Mouse (Mus musculus): Measurements from ENCODE around the gene Slc17a8. TPM values are rescaled to one million over a fixed set of nuclear protein-coding genes. Genes with fewer than 3 reads are reported as not detected.
A peak's percentile ranks its signal among the peaks of the same experiment; 100 is the strongest.

The Slc17a8 gene
- polyA plus RNA-seq, 1 experiment from 2014 or later, result 0.29 TPM

DNA sequence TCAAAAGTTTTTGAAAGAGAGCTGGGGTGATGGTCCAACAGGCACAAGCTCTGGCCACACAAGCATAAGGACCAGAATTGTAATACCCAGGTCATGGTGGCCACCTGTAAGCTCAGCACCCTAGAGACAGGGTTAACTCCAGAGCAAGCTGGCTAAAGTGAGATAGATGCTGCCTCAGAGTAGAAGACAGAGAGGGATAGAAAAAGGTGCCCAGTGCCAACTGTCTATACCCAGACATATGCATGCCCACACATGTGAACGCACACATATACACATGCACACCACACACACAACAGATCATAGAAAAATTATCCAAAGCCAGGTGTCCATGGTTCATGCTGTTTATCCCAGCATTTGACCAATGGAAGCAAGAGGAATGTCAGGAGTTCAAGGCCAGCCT, 9.5 kb upstream of the Slc17a8 start:
- Histone ChIP-seq H3K4me1 (replicated peaks; ENCODE audit: insufficient read depth, low read length) (no peaks in the 10 kb centered on the region), H3K27ac (no peak overlapping the region), H3K36me3 (ENCODE audit: insufficient read depth, low read length) (no peaks in the 10 kb centered on the region), H3K4me2 (ENCODE audit: low read length) (no peak overlapping the region), H3K4me3 (replicated peaks; ENCODE audit: low read depth, low read length) (no peak overlapping the region), H3K27me3 (ENCODE audit: insufficient read depth, low read length) (no peaks in the 10 kb centered on the region), H3K9me3 (replicated peaks; ENCODE audit: low read length) (no peaks in the 10 kb centered on the region), H3K9ac (ENCODE audit: low read depth, low read length) (no peak overlapping the region)
- no peak; the same call in 1 of the 2 replicates for ATAC-seq (replicated peaks; ENCODE audit: low FRiP score, low read depth)
- WGBS, result 100% methylated on average over 1 of the region's 1 CpGs
- no peak for TF ChIP-seq CTCF (IDR thresholded peaks at IDR 0.05; ENCODE audit: low read depth)
- no peak for DNase-seq (ENCODE audit: low spot score)

DNA sequence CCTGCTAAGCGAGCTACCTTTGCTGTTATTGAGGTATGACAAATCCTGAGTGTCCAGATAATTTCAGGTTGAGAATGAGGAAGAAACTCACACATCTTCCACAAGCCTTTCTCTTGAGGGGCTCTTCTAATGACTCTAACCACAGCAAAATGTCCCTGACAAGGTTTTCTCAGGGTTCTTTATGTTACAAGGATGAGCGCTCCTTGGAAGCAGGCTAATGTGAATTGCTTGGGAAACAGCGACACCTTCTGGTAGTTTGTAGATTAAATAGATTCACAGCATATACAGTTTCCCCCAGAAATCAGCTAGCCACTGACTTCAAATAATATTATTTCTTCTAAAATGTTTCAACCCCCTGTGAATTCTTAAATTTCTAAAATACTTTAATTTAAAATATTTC, 9.0 kb upstream of the Slc17a8 start:
- Histone ChIP-seq H3K9ac (ENCODE audit: low read depth, low read length) (no peak overlapping the region), H3K36me3 (ENCODE audit: insufficient read depth, low read length) (no peaks in the 10 kb centered on the region), H3K4me1 (replicated peaks; ENCODE audit: insufficient read depth, low read length) (no peaks in the 10 kb centered on the region), H3K9me3 (replicated peaks; ENCODE audit: low read length) (no peaks in the 10 kb centered on the region), H3K4me3 (replicated peaks; ENCODE audit: low read depth, low read length) (no peak overlapping the region), H3K27ac (no peak overlapping the region), H3K4me2 (ENCODE audit: low read length) (no peak overlapping the region), H3K27me3 (ENCODE audit: insufficient read depth, low read length) (no peaks in the 10 kb centered on the region)
- 0 out of 2 replicates have a peak, but pooled peaks have one; percentile 52 for ATAC-seq (replicated peaks; ENCODE audit: low FRiP score, low read depth)
- TF ChIP-seq CTCF (IDR thresholded peaks at IDR 0.05; ENCODE audit: low read depth), result peak; percentile 85
- peak; percentile 90 for DNase-seq (ENCODE audit: low spot score)
- 24% methylated on average over 3 of the region's 3 CpGs for WGBS

DNA sequence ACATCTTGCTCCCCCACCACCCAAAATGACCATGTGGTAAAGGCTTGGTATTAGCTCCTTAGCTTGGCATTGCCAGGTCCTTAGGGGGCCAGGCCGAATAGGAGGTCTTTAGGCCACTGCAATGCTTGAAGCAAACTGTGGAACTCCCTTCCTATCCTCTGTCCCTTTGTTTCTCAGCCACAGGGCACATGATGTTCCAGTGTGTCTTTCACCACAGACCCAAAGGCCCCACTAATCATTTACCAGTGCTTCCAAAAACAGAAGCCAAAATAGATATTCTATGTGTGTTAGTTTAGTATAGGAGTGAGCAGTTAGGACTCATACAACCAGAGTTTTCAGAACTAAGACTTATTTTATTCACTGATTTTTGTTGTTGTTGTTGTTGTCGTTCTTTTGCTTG, 5.7 kb upstream of the Slc17a8 start:
- Histone ChIP-seq H3K9ac (ENCODE audit: low read depth, low read length) (no peak overlapping the region), H3K9me3 (replicated peaks; ENCODE audit: low read length) (no peaks in the 10 kb centered on the region), H3K27ac (no peak overlapping the region), H3K4me1 (replicated peaks; ENCODE audit: insufficient read depth, low read length) (no peaks in the 10 kb centered on the region), H3K4me3 (replicated peaks; ENCODE audit: low read depth, low read length) (no peak overlapping the region), H3K36me3 (ENCODE audit: insufficient read depth, low read length) (no peaks in the 10 kb centered on the region), H3K27me3 (ENCODE audit: insufficient read depth, low read length) (no peaks in the 10 kb centered on the region), H3K4me2 (ENCODE audit: low read length) (no peak overlapping the region)
- TF ChIP-seq CTCF (IDR thresholded peaks at IDR 0.05; ENCODE audit: low read depth), result no peak
- ATAC-seq (replicated peaks; ENCODE audit: low FRiP score, low read depth) (no peak), DNase-seq (ENCODE audit: low spot score) (no peak)
- WGBS, result 91% methylated on average over 2 of the region's 2 CpGs

DNA sequence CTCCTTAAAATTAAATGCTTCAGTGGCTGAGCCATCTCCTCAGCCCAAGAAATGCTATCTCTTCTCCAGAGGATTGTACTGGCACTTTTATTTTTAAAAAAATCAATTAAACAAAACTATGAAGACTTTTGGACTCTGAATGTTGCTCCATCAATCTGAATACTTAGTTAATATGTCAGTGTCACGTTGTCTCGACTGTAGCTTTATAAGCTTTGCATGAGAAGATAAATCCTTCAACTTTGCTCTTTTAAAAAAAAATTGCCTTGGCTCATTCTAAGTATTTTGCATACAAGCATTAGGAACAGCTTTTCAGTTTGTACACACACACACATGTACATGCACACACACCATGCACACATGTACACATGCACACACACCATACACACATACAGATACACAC, 3.1 kb upstream of the Slc17a8 start:
- DNase-seq (ENCODE audit: low spot score), result no peak
- no peak for TF ChIP-seq CTCF (IDR thresholded peaks at IDR 0.05; ENCODE audit: low read depth)
- H3K4me2 ChIP-seq (ENCODE audit: low read length), result no peak overlapping the region
- no peak overlapping the region for H3K4me3 ChIP-seq (replicated peaks; ENCODE audit: low read depth, low read length)
- H3K27ac ChIP-seq, result no peak overlapping the region
- H3K4me1 ChIP-seq (replicated peaks; ENCODE audit: insufficient read depth, low read length), result no peaks in the 10 kb centered on the region
- 49% methylated on average over 2 of the region's 2 CpGs for WGBS
- H3K27me3 ChIP-seq (ENCODE audit: insufficient read depth, low read length), result no peaks in the 10 kb centered on the region
- H3K9ac ChIP-seq (ENCODE audit: low read depth, low read length), result no peak overlapping the region
- no peaks in the 10 kb centered on the region for H3K36me3 ChIP-seq (ENCODE audit: insufficient read depth, low read length)
- H3K9me3 ChIP-seq (replicated peaks; ENCODE audit: low read length), result no peaks in the 10 kb centered on the region
- ATAC-seq (replicated peaks; ENCODE audit: low FRiP score, low read depth), result no peak

DNA sequence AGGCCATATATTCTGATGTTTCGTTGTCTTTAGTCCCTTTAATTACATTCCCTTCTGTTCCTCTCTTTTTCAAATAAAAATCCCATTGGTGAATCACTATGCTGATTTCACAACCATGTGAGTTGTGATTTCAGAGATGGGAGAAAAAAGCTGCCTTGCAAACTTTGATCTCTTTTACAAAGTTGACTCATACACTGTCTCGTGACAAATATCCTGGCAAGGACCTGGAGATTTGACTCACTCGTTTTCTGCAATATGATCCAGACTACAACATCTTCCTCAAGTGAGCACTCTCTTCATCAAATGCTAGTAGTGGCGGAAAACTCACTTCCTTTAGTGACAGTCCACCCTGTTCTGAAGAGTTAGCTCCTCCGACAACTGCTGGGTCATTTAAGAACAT, 21.7 kb downstream of the Slc17a8 start:
- TF ChIP-seq CTCF (IDR thresholded peaks at IDR 0.05; ENCODE audit: low read depth), result no peak
- DNase-seq (ENCODE audit: low spot score) (no peak), ATAC-seq (replicated peaks; ENCODE audit: low FRiP score, low read depth) (no peak)
- WGBS, result 68% methylated on average over 5 of the region's 5 CpGs
- H3K36me3 ChIP-seq (ENCODE audit: insufficient read depth, low read length), result no peaks in the 10 kb centered on the region
- H3K4me1 ChIP-seq (replicated peaks; ENCODE audit: insufficient read depth, low read length), result no peaks in the 10 kb centered on the region
- H3K4me2 ChIP-seq (ENCODE audit: low read length), result no peak overlapping the region
- H3K9me3 ChIP-seq (replicated peaks; ENCODE audit: low read length), result no peaks in the 10 kb centered on the region
- no peak overlapping the region for H3K27ac ChIP-seq
- H3K9ac ChIP-seq (ENCODE audit: low read depth, low read length), result no peak overlapping the region
- no peaks in the 10 kb centered on the region for H3K27me3 ChIP-seq (ENCODE audit: insufficient read depth, low read length)
- no peak overlapping the region for H3K4me3 ChIP-seq (replicated peaks; ENCODE audit: low read depth, low read length)

DNA sequence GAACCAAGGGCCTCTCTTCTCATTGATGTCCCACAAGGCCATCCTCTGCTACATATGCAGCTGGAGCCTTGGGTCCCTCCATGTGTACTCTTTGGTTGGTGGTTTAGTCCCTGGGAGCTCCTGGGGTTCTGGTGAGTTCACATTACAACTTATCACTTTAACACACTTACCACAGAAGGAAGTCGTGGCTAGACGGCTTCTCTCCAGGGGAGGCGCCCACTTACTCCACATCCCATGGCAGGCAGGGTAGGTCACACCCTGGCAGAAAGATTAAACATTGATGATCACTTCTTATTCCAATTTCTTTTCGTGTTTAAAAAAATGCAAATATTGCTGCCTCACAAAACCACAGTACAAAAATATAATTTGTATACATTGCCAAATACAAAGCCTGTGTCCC, 23.8 kb downstream of the Slc17a8 start:
- DNase-seq (ENCODE audit: low spot score), result no peak
- WGBS, result 81% methylated on average over 4 of the region's 4 CpGs
- Histone ChIP-seq H3K27ac (no peak overlapping the region), H3K4me1 (replicated peaks; ENCODE audit: insufficient read depth, low read length) (no peaks in the 10 kb centered on the region), H3K36me3 (ENCODE audit: insufficient read depth, low read length) (no peaks in the 10 kb centered on the region), H3K9me3 (replicated peaks; ENCODE audit: low read length) (no peaks in the 10 kb centered on the region), H3K4me2 (ENCODE audit: low read length) (no peak overlapping the region), H3K9ac (ENCODE audit: low read depth, low read length) (no peak overlapping the region), H3K4me3 (replicated peaks; ENCODE audit: low read depth, low read length) (no peak overlapping the region), H3K27me3 (ENCODE audit: insufficient read depth, low read length) (no peaks in the 10 kb centered on the region)
- TF ChIP-seq CTCF (IDR thresholded peaks at IDR 0.05; ENCODE audit: low read depth), result no peak
- ATAC-seq (replicated peaks; ENCODE audit: low FRiP score, low read depth), result no peak

DNA sequence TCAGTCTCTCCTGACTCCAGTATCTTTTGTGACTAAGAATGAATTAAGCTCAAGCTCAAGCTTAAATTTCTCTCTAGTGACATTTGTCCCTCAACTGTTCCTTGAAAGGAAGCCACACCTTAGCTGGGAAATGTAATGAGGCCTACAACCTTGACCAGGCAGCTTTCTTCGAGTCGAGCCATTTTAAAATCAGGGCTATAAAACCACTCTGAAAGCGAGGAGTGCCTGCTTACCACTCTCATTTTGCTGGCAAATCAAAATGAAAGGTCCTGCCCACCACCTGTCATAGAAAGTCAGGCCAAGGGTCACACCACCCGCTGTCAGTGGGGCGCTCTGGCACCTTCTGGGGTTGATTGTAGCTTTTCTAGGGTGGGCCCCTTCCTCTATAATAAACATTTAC, 25.1 kb downstream of the Slc17a8 start:
- 75% methylated on average over 5 of the region's 5 CpGs for WGBS
- Histone ChIP-seq H3K4me1 (replicated peaks; ENCODE audit: insufficient read depth, low read length) (no peaks in the 10 kb centered on the region), H3K4me2 (ENCODE audit: low read length) (no peak overlapping the region), H3K27ac (no peak overlapping the region), H3K36me3 (ENCODE audit: insufficient read depth, low read length) (no peaks in the 10 kb centered on the region), H3K9me3 (replicated peaks; ENCODE audit: low read length) (no peaks in the 10 kb centered on the region), H3K4me3 (replicated peaks; ENCODE audit: low read depth, low read length) (no peak overlapping the region), H3K9ac (ENCODE audit: low read depth, low read length) (no peak overlapping the region), H3K27me3 (ENCODE audit: insufficient read depth, low read length) (no peaks in the 10 kb centered on the region)
- TF ChIP-seq CTCF (IDR thresholded peaks at IDR 0.05; ENCODE audit: low read depth), result no peak
- ATAC-seq (replicated peaks; ENCODE audit: low FRiP score, low read depth), result no peak
- DNase-seq (ENCODE audit: low spot score), result no peak

Measured in kidney, postnatal 0 days (tissue).